Mouse (Mus musculus): ENCODE measurements around the gene Nrcam.

Nrcam gene

GRCm38 (mm10) chr12:44524621-44525565 lies 196.2 kb downstream of the Nrcam start:
- no peak for DNase-seq

- DNase-seq = no peak
These were observed 199.8 kb downstream of the Nrcam start for GRCm38 (mm10) chr12:44528391-44529016.

- DNase-seq = no peak
These were observed 203.8 kb downstream of the Nrcam start for GRCm38 (mm10) chr12:44532337-44533113.

- no peak for DNase-seq
These were observed 205.5 kb downstream of the Nrcam start for GRCm38 (mm10) chr12:44534100-44534633.

- DNase-seq = no peak
These were observed 206.9 kb downstream of the Nrcam start for GRCm38 (mm10) chr12:44535623-44536022.

- DNase-seq = peak; percentile 54
These were observed 219.2 kb downstream of the Nrcam start for GRCm38 (mm10) chr12:44547721-44548369.

GRCm38 (mm10) chr12:44548465-44548864 lies 219.8 kb downstream of the Nrcam start:
- DNase-seq = no peak

GRCm38 (mm10) chr12:44551614-44552013 lies 222.9 kb downstream of the Nrcam start:
- DNase-seq = no peak

- DNase-seq = no peak
These were observed 225.4 kb downstream of the Nrcam start for GRCm38 (mm10) chr12:44554051-44554450.

GRCm38 (mm10) chr12:44554808-44555207 lies 226.1 kb downstream of the Nrcam start:
- no peak for DNase-seq

- no peak for DNase-seq
These were observed 231.3 kb downstream of the Nrcam start for GRCm38 (mm10) chr12:44560002-44560401.

- no peak for DNase-seq
These were observed 241.4 kb downstream of the Nrcam start for GRCm38 (mm10) chr12:44570070-44570469.

GRCm38 (mm10) chr12:44572664-44573063 lies 244.0 kb downstream of the Nrcam start:
- no peak for DNase-seq

- DNase-seq = no peak
These were observed 245.5 kb downstream of the Nrcam start for GRCm38 (mm10) chr12:44574167-44574566.

GRCm38 (mm10) chr12:44601410-44602149 lies 272.9 kb downstream of the Nrcam start:
- peak; percentile 23 for DNase-seq

- no peak for DNase-seq
These were observed 273.7 kb downstream of the Nrcam start for GRCm38 (mm10) chr12:44602269-44602957.

- no peak for DNase-seq
These were observed 274.3 kb downstream of the Nrcam start for GRCm38 (mm10) chr12:44602958-44603331.

GRCm38 (mm10) chr12:44617001-44617421 lies 288.3 kb downstream of the Nrcam start:
- DNase-seq = no peak

- DNase-seq = no peak
These were observed 288.8 kb downstream of the Nrcam start for GRCm38 (mm10) chr12:44617488-44617887.

GRCm38 (mm10) chr12:44639341-44639921 lies 310.7 kb downstream of the Nrcam start:
- no peak for DNase-seq

- DNase-seq = no peak
These were observed 311.9 kb downstream of the Nrcam start for GRCm38 (mm10) chr12:44640579-44640978.

Measured in right cerebral cortex, postnatal 25 days (tissue).